Mouse (Mus musculus): Measurements from ENCODE around the gene Pmpcb.

Gene Pmpcb

GRCm38 (mm10) chr5:21804837-21805236 is 67.9 kb downstream of the Pmpcb start:
- DNase-seq: no peak
